Mouse (Mus musculus) erythroblast, embryonic 14.5 days (primary cell): Measurements from ENCODE around the gene Pih1h3b.

Experiments used
- GATA1 ChIP-seq: IDR thresholded peaks from 2 replicates; pipeline ENCODE4 v1.6.1; 2012; ENCODE audit warnings: low read length, inconsistent platforms, mixed read lengths
- TAL1 ChIP-seq: IDR thresholded peaks from 3 replicates; pipeline ENCODE4 v1.6.1; 2012; ENCODE audit warnings: low read length, inconsistent platforms, mixed read lengths

GRCm38 (mm10) chrX:140082535-140082934 lies 19.9 kb downstream of the Pih1h3b start:
- TF ChIP-seq GATA1 = no peak
- no peak for TF ChIP-seq TAL1
